ENCODE assay signal across 15 mouse cellular contexts in genomic region chr8:126678004-126678751, GRCm38 (mm10).
DNase-seq lines count a peak whose midpoint lies in the region; ATAC-seq lines count a peak whose summit lies in the region.
"Had no signal": no experiment of that assay in that cellular context is flagged by ENCODE, and none has a peak within 500 bp of the region (broad histone marks: within the 10 kb centered on the region; RNA-seq: fewer than 3 reads in every experiment).

No protein-coding gene starts in this region.

- H3K4me1 ChIP-seq in forebrain, embryonic 13.5 days, result peaks cover 14% of the 10 kb centered on the region
- H3K4me1 ChIP-seq in forebrain, embryonic 10.5 days, result peaks cover 26% of the 10 kb centered on the region
- peaks cover 9% of the 10 kb centered on the region for H3K4me1 ChIP-seq in neural tube, embryonic 12.5 days
- H3K4me1 ChIP-seq in intestine, embryonic 16.5 days (ENCODE audit: control insufficient read depth, insufficient read depth, low read length), result no peaks in the 10 kb centered on the region

- H3K9ac ChIP-seq in forebrain, embryonic 13.5 days, result no peak overlapping the region
- no peak overlapping the region for H3K9ac ChIP-seq in neural tube, embryonic 12.5 days
- no peak overlapping the region for H3K9ac ChIP-seq in intestine, embryonic 16.5 days (ENCODE audit: low read depth, low read length)
- H3K9ac ChIP-seq: limb, embryonic 13.5 days had no signal

- H3K4me3 ChIP-seq in forebrain, embryonic 13.5 days, result no peak overlapping the region
- no peak overlapping the region for H3K4me3 ChIP-seq in forebrain, embryonic 10.5 days
- H3K4me3 ChIP-seq in neural tube, embryonic 12.5 days, result no peak overlapping the region
- H3K4me3 ChIP-seq in intestine, embryonic 16.5 days (ENCODE audit: low read length), result no peak overlapping the region
- H3K4me3 ChIP-seq: heart, adult 2 months; limb, embryonic 13.5 days had no signal

- 0 out of 2 replicates have a peak, but pooled peaks cover 3% of the 10 kb centered on the region for H3K9me3 ChIP-seq in forebrain, embryonic 13.5 days (replicated peaks)
- peaks cover 4% of the 10 kb centered on the region; the same call in 1 of the 2 replicates for H3K9me3 ChIP-seq in forebrain, embryonic 10.5 days
- H3K9me3 ChIP-seq in neural tube, embryonic 12.5 days, result no peaks in the 10 kb centered on the region
- H3K9me3 ChIP-seq in intestine, embryonic 16.5 days (ENCODE audit: control insufficient read depth, low read length), result 0 out of 2 replicates have a peak, but pooled peaks cover 3% of the 10 kb centered on the region

- no peaks in the 10 kb centered on the region for H3K27me3 ChIP-seq in forebrain, embryonic 13.5 days
- H3K27me3 ChIP-seq in forebrain, embryonic 10.5 days (ENCODE audit: poor library complexity, severe bottlenecking), result 0 out of 2 replicates have a peak, but pooled peaks cover 4% of the 10 kb centered on the region
- H3K27me3 ChIP-seq in neural tube, embryonic 12.5 days (replicated peaks), result no peaks in the 10 kb centered on the region
- H3K27me3 ChIP-seq in intestine, embryonic 16.5 days (replicated peaks; ENCODE audit: control insufficient read depth, insufficient read depth, low read length), result no peaks in the 10 kb centered on the region
- H3K27me3 ChIP-seq: limb, embryonic 13.5 days had no signal

- peak; percentile 81 for ATAC-seq in forebrain, embryonic 13.5 days
- 0 out of 2 replicates have a peak, but pooled peaks have one; percentile 37 for ATAC-seq in neural tube, embryonic 12.5 days (ENCODE audit: low FRiP score, low read depth)
- peak; percentile 76 for ATAC-seq in intestine, embryonic 16.5 days

- no peaks in the 10 kb centered on the region for H3K36me3 ChIP-seq in forebrain, embryonic 13.5 days (ENCODE audit: poor library complexity, severe bottlenecking)
- no peaks in the 10 kb centered on the region for H3K36me3 ChIP-seq in forebrain, embryonic 10.5 days (replicated peaks)
- H3K36me3 ChIP-seq in neural tube, embryonic 12.5 days, result no peaks in the 10 kb centered on the region
- H3K36me3 ChIP-seq in intestine, embryonic 16.5 days (ENCODE audit: control insufficient read depth, insufficient read depth, low read length), result no peaks in the 10 kb centered on the region
- H3K36me3 ChIP-seq: limb, embryonic 13.5 days had no signal

- WGBS in forebrain, embryonic 13.5 days, result 71% methylated on average over 13 of the region's 13 CpGs
- WGBS in forebrain, embryonic 10.5 days, result 80% methylated on average over 13 of the region's 13 CpGs
- WGBS in neural tube, embryonic 12.5 days, result 67% methylated on average over 13 of the region's 13 CpGs
- WGBS in intestine, embryonic 16.5 days, result 63% methylated on average over 13 of the region's 13 CpGs

- no peak overlapping the region for H3K4me2 ChIP-seq in forebrain, embryonic 13.5 days
- H3K4me2 ChIP-seq in neural tube, embryonic 12.5 days (replicated peaks), result no peak overlapping the region
- H3K4me2 ChIP-seq in intestine, embryonic 16.5 days (ENCODE audit: low read depth, low read length), result no peak overlapping the region
- H3K4me2 ChIP-seq: limb, embryonic 13.5 days had no signal

- intact Hi-C loops in left cerebral cortex, postnatal 36 days (cut with DNase I), result no loop called here

- DNase-seq in forebrain, embryonic 10.5 days (ENCODE audit: extremely low spot score, low spot score), result no peak
- DNase-seq in neural tube, embryonic 10.5 days (ENCODE audit: extremely low spot score, low spot score), result no peak
- DNase-seq in left cerebral cortex, postnatal 36 days (ENCODE audit: low spot score in 2 of 2), result no peak
- no peak for DNase-seq in lung, postnatal 14 days
- DNase-seq in heart, adult 9 months (ENCODE audit: low spot score in 2 of 2), result no peak
- DNase-seq: adrenal gland, adult 2 months; cerebellum, adult 9-11 months; embryo, embryonic 11 days; heart, adult 2 months; heart, postnatal 10 days; thymus, postnatal 14 days had no signal

- peak overlapping the region; percentile 37; the same call in 1 of the 2 replicates for H3K27ac ChIP-seq in forebrain, embryonic 13.5 days
- H3K27ac ChIP-seq in forebrain, embryonic 10.5 days, result no peak overlapping the region
- H3K27ac ChIP-seq in neural tube, embryonic 12.5 days, result 0 out of 2 replicates have a peak overlapping the region, but pooled peaks have one; percentile 26
- 0 out of 2 replicates have a peak overlapping the region, but pooled peaks have one; percentile 7 for H3K27ac ChIP-seq in intestine, embryonic 16.5 days (ENCODE audit: low read length)
- H3K27ac ChIP-seq: heart, adult 2 months; limb, embryonic 13.5 days had no signal
